Mouse (Mus musculus) spleen, adult 18-20 months (tissue): Measurements from ENCODE around the gene Zfp202.
"Not testable (repeated sequence)": the region's sequence is repeated elsewhere in the genome, so short reads cannot be mapped to it uniquely, and the experiment has no call there.

Experiments used
- DNase-seq, 2 experiments: peaks; one replicate each; pipeline ENCODE4 v3.0.0; 2022; ENCODE audit warnings: mixed read lengths in 2 of 2

The Zfp202 gene

GRCm38 (mm10) chr9:40192098-40193038, at the start of gene Zfp202:
Gene Zfp202 (plus strand): TSS chr9:40192316.
- DNase-seq, result peak; percentile 59 to 70

- no peak for DNase-seq
Measured at GRCm38 (mm10) chr9:40155118-40155644, 36.9 kb upstream of the Zfp202 start.

DNA sequence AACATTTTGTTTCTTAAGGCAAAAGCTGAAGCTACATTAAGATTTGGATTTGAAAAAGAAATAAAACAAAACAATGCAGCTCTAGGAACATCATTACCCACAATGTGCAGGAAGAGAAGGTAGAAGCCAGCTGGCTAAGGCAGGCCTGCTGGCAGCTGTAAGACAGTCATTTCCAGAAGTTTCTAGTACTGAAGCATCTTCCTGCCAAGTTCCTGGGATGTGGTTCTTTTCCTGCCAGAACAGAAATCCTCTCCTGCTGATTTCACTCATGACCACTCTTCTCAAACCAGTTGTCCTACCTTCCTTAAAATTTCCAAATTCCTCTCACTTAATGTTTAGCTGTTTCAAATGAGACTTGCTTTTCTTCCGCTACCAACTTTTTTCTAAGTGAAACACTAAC, 25.7 kb upstream of the Zfp202 start:
- DNase-seq, result no peak

- DNase-seq, result no peak
Measured at GRCm38 (mm10) chr9:40177017-40177416, 15.1 kb upstream of the Zfp202 start.

DNA sequence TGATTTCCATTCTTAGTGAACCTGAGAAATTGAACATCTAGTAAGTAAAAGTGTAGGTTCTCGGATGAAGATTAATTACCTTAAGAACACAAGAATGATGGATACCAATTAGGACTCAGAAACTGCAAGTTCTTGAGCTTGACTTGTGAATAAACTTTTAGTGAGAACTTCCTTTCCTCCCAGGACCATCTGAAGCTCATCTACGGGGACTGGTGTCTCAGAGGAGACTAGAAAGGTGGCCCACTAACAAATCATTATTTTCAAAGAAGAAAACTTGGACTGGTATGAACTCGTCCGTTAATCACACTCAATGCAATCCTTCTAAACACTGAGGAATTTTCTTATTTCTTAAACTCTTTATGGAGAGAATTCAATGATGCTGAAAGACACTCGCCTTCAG, 11.5 kb upstream of the Zfp202 start, which contains the start of gene Olfr986:
TSS of gene Olfr986 (plus strand) at position 301 of the 400 bp plus-strand sequence.
- DNase-seq, result no peak

- DNase-seq, result not testable (repeated sequence)
Measured at GRCm38 (mm10) chr9:40185166-40185565, 7.0 kb upstream of the Zfp202 start.

GRCm38 (mm10) chr9:40191086-40191876, 835 bp upstream of the Zfp202 start:
- DNase-seq, result no peak

DNA sequence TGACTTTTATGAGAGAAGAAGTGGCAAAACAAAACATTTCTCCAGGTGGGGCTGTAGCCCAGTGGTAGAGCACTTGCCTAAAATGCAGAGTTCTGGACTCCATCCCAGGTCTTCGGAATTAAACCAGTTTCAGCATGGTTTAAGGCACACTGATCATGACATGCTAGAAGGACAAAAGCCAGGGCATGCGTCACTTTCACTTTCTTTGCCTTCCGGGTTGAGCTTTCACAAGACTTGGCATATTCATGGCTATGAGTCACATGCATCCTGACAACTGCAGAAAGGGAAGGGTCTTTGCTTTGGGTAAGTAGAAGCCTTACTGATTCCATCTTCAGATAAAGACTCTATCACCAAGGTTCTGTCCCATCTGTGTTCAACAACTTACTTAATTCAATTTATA, 3.9 kb downstream of the Zfp202 start:
- DNase-seq, result no peak

GRCm38 (mm10) chr9:40206546-40206950, 14.4 kb downstream of the Zfp202 start:
- no peak for DNase-seq

DNA sequence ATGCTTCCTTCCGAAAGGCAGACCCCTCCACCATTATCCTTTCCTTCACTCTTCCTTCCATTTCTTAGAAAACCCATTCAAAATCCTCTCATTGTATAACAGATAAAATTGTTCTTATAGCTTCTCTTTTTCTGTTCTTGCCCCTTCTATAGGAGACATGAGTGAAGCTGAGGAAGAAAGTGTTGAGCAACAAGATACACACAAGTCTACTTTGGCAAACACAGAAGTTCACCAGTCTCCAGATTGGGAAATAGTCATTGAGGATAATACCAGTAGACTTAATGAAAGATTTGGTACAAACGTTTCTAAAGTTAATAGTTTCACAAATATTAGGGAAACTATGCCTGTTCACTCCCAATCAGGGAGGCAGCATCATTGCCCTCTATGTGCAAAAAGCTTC, 18.6 kb downstream of the Zfp202 start:
- no peak for DNase-seq

GRCm38 (mm10) chr9:40214058-40214457, 21.9 kb downstream of the Zfp202 start:
- DNase-seq, result no peak

GRCm38 (mm10) chr9:40216651-40217050, 24.5 kb downstream of the Zfp202 start:
- DNase-seq, result no peak

DNA sequence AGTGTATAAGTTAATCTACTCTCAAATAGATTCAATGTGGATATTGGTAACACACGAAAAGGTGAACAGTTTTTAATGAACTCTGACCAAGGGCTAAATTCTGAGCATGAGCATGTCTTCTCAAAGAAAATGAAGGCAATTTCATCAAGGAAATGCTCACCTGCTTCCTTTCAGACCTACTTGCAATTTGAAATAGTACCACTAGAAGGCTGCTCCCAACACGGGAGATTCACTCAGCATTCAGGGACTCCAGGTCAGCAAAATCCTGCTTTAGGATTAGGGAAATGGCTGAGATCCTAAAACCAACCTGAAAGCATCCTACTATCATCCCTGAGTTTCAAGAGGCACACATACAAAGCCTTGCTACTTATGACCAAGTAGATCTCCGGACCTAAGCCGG, 32.2 kb downstream of the Zfp202 start:
- no peak for DNase-seq

DNA sequence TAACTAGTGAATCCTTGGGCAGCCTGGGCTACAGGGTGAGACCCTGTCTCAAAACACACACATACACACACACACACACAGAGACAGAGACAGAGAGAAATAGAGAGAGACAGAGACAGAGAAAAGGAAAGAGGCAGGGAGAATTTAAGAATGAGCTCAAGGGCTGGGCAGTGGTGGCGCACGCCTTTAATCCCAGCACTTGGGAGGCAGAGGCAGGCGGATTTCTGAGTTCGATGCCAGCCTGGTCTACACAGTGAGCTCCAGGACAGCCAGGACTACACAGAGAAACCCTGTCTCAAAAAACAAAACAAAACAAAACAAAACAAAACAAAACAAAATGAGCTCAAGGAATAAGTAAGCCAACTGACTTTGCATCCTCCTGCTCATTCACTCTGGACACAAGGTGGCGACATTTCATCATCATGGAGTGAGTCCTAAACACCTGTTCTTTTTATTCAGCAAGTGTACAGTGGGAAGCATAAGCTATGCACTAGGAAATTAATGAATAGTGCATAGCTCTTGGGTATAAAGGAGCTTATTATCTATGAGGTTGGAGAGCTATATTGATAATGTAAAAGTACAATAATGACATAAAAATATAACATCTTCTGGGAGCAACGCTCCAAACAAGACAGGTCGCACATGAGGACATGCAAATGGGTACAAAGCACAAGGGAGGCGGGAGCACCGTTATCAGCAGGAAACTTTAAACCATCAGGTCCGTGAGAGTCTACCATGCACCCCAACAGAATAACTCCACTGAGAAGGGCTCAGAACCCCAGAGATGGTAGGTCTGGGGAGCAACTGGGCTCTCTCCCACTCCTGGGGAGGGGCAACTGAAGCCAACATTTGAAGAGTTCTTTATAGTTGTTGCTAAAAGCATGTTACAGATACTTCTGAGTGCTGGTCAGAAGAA, 36.0 kb downstream of the Zfp202 start:
- peak in 1 of 2 experiments; percentile 10 for DNase-seq

GRCm38 (mm10) chr9:40228804-40229331, 36.8 kb downstream of the Zfp202 start:
- no peak for DNase-seq

DNA sequence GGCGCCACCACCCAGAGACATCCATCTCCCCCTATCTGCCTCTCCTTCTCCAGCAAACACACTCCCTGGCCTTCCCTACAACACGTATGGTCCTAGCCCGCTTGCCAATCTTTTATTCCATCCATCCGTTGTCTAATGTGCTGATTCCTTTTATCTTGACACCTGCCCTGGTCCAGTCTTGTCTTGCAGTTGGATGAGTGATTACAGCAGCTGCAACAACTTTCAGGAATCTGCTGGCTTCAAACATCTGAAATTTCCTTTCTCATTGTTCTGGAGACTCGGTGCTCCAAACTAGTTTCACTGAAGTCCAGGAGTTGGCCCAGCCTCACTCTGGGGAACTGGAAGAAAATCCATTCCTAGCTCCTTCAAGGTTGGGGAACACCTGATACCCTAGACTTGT, 37.4 kb downstream of the Zfp202 start:
- no peak for DNase-seq

- DNase-seq, result no peak
Measured at GRCm38 (mm10) chr9:40231019-40231418, 38.9 kb downstream of the Zfp202 start.

DNA sequence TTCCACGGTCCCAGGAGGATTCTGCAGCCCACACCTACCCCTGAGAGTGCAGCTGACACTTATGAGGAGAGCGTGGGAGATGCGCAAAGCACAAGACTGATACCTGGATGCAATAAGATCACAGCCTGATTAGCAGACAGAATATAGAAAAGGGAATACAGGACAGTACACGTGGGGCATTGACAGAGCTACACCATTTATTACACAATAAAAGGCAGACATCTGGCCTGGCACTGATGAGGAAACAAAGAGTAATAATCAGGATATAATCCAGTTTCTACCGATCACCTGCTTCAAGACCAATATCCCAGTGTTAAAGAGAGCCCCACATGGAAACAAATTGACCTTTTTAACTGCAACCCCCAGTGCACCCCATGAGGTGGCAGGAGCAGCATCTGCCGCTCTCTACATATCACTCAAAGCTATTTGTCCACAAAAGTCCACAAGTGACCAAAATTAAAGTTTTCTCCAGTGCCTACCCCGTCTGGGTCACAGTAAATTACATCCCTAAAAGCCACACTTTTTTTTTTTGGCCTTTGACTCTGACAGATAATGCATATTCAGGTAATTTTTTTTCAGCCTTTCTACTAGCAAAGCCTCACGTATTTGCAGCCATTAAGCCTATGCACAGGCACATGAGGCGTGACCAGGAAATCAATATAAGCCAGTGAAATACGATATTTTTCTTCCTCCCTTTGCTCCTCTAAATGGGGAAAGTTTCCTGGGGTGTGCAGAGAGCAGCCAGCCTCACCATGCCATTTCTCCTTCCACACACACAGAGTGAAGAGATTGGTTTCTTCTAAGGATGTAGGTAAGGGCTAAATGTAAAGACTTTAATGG, 42.3 kb downstream of the Zfp202 start:
- DNase-seq, result no peak

DNA sequence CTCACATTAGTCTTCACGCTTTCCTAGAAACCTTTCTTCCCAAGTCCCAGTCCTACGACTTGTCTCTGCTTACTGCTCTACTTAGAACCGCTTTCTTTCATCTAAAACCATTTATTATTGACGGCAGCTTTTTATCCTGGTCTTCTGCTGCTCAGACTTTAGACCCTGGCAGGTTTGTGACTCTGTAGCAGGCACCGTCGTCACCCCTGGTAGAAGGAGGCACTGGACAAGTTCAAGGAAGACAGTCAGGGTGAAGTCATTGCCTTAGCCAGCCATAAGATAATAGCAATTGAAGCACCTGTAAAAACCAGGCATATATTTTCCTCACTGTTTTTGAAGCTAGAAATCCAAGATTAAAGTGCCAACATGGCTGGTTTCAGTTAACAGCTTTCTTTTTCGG, 43.1 kb downstream of the Zfp202 start:
- DNase-seq, result no peak

DNA sequence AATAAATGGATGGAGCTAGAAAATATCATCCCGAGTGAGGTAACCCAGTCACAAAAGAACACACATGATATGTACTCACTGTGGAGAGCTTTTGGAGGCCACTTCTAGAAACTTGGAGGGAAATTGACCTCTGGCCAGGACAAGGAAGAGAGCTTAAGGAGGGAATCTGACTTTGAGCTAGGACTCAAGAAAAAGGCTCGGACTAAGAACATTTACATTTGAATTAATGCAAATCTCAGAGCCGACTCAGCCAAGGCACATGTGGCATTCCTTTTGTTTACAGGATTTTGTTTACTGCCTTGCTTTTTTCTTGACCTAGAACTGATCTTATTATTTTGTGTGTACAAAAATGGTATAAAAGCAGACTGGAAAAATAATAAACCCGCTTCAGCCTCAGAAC, 47.6 kb downstream of the Zfp202 start:
- DNase-seq, result no peak

DNA sequence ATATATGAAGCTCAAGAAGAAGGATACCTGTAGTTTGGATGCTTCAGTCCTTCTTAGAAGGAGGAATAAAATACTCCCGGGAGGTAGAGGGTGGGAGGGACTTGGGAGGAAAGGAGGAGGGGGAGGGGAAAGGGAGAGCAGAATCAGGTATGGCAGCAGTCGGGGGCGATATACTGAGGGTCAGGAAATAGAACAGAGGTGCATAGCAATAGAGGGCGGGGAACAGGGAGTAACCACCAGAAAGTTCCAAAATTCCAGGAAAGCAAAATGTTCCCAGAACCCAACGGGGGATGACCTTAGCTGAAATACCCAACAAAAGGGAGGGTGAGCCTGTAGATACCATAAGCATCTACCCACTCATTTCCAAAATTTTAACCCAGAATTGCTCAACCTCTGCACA, 48.2 kb downstream of the Zfp202 start:
- DNase-seq, result no peak
